Mouse (Mus musculus) myocyte (in vitro differentiated cells): ENCODE results near the gene Svip.

Experiments
- CEBPB ChIP-seq: IDR thresholded peaks from 2 replicates; pipeline ENCODE4 v1.6.1; 2011; ENCODE audit warnings: mild to moderate bottlenecking, moderate library complexity; ENCODE audit not compliant: poor library complexity, insufficient read depth, severe bottlenecking
- E2F4 ChIP-seq: IDR thresholded peaks from one replicate; pipeline ENCODE4 v1.6.1; 2011; ENCODE audit warnings: mild to moderate bottlenecking, control low read depth, moderate library complexity; ENCODE audit not compliant: insufficient read depth
- MAX ChIP-seq: IDR thresholded peaks from one replicate; pipeline ENCODE4 v1.6.1; 2011; ENCODE audit warnings: low read depth, mild to moderate bottlenecking, control low read depth
- MYOD1 ChIP-seq, 3 experiments: IDR thresholded peaks; one replicate each; pipeline ENCODE4 v1.6.1; 2011; ENCODE audit warnings: control low read depth in 2 of 3, low read depth in 2 of 3, mild to moderate bottlenecking in 2 of 3, moderate library complexity in 1 of 3; ENCODE audit not compliant: insufficient read length in 2 of 3, control insufficient read depth in 1 of 3
- POLR2A ChIP-seq: IDR thresholded peaks from one replicate; pipeline ENCODE4 v1.6.1; 2011; ENCODE audit warnings: low read depth, mild to moderate bottlenecking, control low read depth, moderate library complexity; ENCODE audit not compliant: insufficient read length
- POLR2AphosphoS2 ChIP-seq: IDR thresholded peaks from one replicate; pipeline ENCODE4 v1.6.1; 2011; ENCODE audit warnings: low read depth, control low read depth; ENCODE audit not compliant: insufficient read length
- SRF ChIP-seq: IDR thresholded peaks from one replicate; pipeline ENCODE4 v1.6.1; 2011; ENCODE audit warnings: low read depth; ENCODE audit not compliant: control insufficient read depth, insufficient read length
- TCF12 ChIP-seq: IDR thresholded peaks from one replicate; pipeline ENCODE4 v1.6.1; 2011; ENCODE audit warnings: mild to moderate bottlenecking, control low read depth; ENCODE audit not compliant: poor library complexity, insufficient read depth, severe bottlenecking
- USF1 ChIP-seq: IDR thresholded peaks from one replicate; pipeline ENCODE4 v1.6.1; 2011; ENCODE audit warnings: low read depth, mild to moderate bottlenecking, control low read depth, moderate library complexity

GRCm38 (mm10) chr7:51973091-51973490 lies 32.7 kb downstream of the Svip start:
- TF ChIP-seq POLR2A, result no peak
- TF ChIP-seq TCF12, result no peak
- no peak for TF ChIP-seq MAX
- TF ChIP-seq MYOD1 (IDR thresholded peaks at IDR 0.05; ENCODE audit: control insufficient read depth in 1 of 3, insufficient read length in 2 of 3, low read depth in 2 of 3), result no peak
- no peak for TF ChIP-seq POLR2AphosphoS2
- TF ChIP-seq E2F4, result no peak
- no peak for TF ChIP-seq USF1
- no peak for TF ChIP-seq SRF
- no peak for TF ChIP-seq CEBPB
